Mouse (Mus musculus): Measurements from ENCODE around the gene Reep6. TPM values are rescaled to one million over a fixed set of nuclear protein-coding genes. Genes with fewer than 3 reads are reported as not detected.
A peak's percentile ranks its signal among the peaks of the same experiment; 100 is the strongest.

The Reep6 gene
- 10 to 100 TPM; 10.6 to 11.5 TPM for total RNA-seq (2021)

- intact Hi-C loops (cut with DNase I), result no loop called here
- peak; percentile 92 to 94 for DNase-seq (ENCODE audit: low spot score in 2 of 2)
These were observed at the start of gene Reep6, which contains the start of gene Pcsk4 for GRCm38 (mm10) chr10:80329273-80330081. Gene Reep6, plus strand, starts transcription at chr10:80329953. Gene Pcsk4, minus strand, starts transcription at chr10:80329498.

DNA sequence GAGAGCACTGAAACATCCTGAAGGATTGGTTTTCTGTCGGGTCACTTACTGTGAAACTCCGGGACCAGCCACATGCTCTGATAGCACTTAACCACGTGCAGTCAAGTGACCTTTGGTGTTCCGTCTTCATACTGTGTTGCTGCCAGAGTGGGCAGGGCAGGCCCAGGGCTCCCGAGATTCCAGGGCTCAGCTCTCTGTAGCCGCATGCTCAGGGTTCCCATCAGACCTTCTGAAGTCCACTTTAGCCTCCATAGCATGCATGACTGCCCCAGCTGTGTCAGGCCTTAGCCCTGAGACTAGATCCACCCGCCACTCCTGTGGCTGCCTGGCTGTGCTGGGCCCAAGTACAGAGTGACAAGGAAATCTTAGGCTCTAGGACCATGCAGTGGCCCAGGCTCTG lies 48.4 kb upstream of the Reep6 start:
- intact Hi-C loops (cut with DNase I), result no loop called here
- DNase-seq (ENCODE audit: low spot score in 2 of 2), result no peak

- DNase-seq (ENCODE audit: low spot score in 2 of 2), result no peak
- intact Hi-C loops (cut with DNase I), result no loop called here
These were observed 47.8 kb upstream of the Reep6 start for GRCm38 (mm10) chr10:80281921-80282371.

DNA sequence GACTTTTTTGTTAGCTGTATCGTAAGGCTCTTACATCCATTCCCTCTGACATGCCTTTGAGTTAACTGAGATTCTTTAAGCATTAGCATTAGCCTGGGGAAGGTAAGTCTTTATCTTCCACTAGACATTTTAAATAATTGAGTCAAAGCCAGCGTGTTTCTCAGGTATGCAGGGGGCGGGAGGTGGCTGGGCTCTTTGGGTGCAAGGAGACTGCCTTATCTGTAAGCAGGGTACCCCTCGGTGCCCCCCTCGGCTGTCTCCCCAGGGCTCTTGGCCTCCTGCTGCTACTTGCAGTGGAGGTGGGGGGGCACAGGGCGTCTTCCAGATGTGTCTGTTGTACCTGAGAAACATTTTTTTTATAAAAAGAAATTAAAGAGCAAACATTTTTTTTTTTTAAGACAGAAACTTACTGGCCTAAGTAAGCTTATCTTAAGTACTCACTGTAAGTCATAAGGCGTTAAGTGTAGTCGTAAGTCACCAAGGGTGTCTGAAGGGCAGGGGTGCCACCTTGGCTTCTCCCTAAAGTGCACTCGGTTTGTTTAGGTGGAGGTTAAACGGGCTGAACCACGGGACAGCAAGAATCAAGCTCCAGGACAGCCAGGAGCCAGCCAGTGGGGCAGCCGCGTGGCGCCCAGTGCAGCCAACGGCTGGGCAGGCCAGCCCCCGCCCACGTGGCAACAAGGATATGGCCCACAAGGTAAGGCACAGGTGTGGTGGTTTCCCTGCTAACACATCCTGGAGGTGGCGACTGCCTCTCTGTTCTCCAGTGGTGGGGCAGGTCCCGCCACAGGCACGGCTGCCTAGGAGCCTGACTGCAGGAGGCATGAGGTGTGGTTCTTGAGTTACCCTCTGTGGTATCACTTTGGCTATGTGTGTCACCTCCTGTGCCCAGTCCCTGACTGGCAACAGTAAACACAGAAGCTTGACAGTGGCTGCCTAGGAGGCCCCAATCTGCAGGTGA lies 47.0 kb upstream of the Reep6 start:
- intact Hi-C loops (cut with DNase I), result no loop called here
- DNase-seq (ENCODE audit: low spot score in 2 of 2), result no peak

- intact Hi-C loops (cut with DNase I), result no loop called here
- no peak for DNase-seq (ENCODE audit: low spot score in 2 of 2)
These were observed 44.3 kb upstream of the Reep6 start for GRCm38 (mm10) chr10:80285222-80286070.

DNA sequence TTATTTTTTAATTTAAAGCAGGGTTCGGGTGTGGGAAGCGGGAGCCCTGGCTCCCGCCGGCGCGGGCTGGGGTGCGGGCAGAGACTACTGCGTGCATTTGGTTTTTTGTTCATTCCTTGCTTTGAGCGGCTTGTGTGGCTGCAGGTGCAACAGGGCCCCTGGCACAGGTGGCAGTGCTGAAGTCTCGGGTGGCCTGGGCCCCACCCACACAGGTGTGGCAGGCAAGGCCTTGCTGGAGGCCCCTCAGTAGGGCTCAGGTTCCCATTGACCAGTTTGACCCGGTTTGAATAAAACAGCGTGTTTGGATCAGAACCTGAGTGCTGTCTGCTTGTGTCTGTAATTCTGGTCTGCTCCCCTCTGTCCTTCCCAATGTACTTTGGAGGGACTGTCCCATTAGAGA lies 41.7 kb upstream of the Reep6 start:
- DNase-seq (ENCODE audit: low spot score in 2 of 2), result no peak

DNA sequence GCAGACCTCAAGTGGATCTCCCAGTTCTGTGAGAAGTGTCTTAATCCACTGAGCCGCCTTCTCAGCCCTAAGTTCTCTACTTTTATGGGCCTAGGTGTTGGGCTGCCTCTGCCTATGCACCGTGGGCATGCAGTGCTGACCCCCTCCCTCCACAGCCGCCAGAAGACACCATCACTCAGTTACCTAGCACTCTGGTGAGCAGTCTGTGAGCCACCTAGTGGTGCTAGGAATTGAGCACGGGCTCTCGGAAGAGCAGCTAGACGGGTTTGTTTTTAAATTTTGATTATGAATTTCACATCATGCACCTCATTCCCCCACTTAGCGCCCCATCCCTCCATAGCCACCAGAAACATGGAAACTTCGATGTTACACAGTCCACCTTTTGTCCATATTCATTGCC lies 41.1 kb upstream of the Reep6 start:
- no peak for DNase-seq (ENCODE audit: low spot score in 2 of 2)
- intact Hi-C loops (cut with DNase I), result no loop called here

More for the DNA sequence above, 41.7 kb upstream of the Reep6 start:
- intact Hi-C loops (cut with DNase I), result no loop called here

DNA sequence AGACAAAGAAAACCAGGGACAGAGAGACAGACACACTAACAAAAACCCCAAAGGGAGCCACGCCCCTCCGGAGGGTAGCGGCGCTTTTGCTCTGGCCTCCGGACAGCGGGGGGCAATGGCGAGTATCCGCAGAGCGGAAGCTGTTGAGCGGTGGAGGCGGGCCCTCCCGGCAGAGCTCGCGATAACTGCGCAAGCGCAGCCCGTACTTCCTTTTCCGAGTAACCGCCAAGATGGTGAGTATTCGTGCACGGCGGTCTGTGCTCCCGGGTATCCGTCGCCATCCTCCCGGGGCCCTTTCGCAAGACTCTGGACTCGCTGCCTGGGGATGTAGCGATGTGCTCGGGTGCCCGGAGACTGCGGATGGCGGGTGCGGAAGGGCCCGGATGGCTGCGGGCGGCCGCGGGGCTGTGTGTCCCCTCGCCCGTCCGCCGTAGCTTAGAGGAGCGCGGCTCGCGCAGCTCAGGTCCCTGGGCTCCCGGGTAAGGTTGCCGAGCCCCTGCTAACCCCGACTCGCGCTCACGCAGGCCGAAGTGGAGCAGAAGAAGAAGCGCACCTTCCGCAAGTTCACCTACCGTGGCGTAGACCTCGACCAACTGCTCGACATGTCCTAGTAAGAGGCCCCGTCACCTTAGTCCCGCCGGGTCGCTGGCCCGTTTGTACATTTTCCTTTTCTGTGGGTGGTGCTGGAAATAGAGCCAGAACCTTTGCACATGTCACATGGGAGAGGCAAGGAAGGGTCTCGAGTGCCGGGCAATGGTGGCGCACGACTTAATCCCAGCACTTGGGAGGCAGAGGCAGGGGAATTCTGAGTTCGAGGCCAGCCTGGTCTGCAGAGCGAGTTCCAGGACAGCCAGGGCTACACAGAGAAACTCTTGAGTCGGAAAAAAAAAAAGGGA lies 37.3 kb upstream of the Reep6 start, which contains the start of gene Rps15:
Gene Rps15, plus strand, starts transcription at position 203 of the 896 bp plus-strand sequence.
- peak; percentile 92 for DNase-seq (ENCODE audit: low spot score in 2 of 2)
- intact Hi-C loops (cut with DNase I), result no loop called here

GRCm38 (mm10) chr10:80293325-80293724 lies 36.4 kb upstream of the Reep6 start:
- intact Hi-C loops (cut with DNase I), result no loop called here
- DNase-seq (ENCODE audit: low spot score in 2 of 2), result no peak

GRCm38 (mm10) chr10:80294311-80294710 lies 35.4 kb upstream of the Reep6 start:
- no peak for DNase-seq (ENCODE audit: low spot score in 2 of 2)
- intact Hi-C loops (cut with DNase I), result no loop called here

DNA sequence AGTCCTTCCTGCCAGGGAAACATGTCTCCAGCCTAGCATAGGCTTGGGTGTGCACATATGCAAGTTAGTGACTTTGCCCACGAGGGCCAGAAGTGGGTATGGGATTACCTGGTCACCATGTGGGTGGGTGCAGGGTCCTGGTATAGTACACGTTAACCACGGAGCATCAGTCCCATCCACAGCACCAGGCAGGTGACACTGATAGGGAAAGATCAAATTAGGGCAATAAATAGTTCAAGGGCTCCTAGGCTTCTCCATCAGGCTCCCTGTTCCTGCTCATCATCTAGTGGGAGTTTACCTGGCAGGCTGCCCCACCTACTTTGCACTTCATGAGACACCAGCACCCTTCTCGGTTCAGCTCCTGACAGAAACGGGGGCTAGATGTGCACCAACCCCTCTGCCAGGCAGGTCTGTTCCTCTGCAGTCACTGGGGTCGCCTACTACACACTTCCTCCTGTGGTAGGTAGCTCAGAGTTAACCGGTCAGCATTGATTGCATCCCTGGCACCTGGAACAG lies 34.9 kb upstream of the Reep6 start:
- DNase-seq (ENCODE audit: low spot score in 2 of 2), result no peak
- intact Hi-C loops (cut with DNase I), result no loop called here

- intact Hi-C loops (cut with DNase I), result no loop called here
- peak; percentile 81 for DNase-seq (ENCODE audit: low spot score in 2 of 2)
These were observed 33.9 kb upstream of the Reep6 start, which contains the start of gene Apc2 for GRCm38 (mm10) chr10:80295618-80296425. Gene Apc2, plus strand, starts transcription at chr10:80295977.

GRCm38 (mm10) chr10:80296824-80297223 lies 32.9 kb upstream of the Reep6 start:
- intact Hi-C loops (cut with DNase I), result no loop called here
- DNase-seq (ENCODE audit: low spot score in 2 of 2), result peak in 1 of 2 experiments; percentile 14

DNA sequence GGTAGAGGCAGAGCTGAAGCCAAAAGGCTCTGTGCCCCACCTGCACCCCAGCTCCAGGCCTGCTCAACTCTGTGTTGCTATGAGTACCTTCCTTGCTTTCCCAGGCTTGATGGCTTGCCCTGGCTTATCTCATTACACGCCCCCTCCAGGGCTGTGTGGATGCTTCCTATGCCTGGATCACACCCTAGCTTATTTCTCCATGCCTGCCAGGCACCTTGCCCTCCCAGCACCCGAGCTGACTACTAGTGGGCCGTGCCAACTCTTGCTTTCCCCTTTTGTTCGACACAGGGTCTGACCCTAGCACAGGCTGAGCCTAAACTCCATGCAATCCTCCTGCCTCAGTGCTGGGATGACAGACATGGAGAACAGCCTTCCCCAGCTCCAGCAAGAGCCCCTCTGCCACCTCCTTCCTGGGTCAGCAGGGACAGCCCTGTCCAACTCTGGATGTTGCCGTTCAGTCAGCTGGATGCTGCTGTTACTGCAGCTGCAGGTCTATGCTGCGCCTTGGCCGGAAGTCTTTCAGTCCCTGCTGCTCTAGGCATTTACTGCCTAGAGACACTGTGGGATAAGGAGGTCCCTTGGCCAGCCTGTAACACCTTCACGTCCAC lies 32.1 kb upstream of the Reep6 start:
- intact Hi-C loops (cut with DNase I), result no loop called here
- no peak for DNase-seq (ENCODE audit: low spot score in 2 of 2)

GRCm38 (mm10) chr10:80298571-80299281 lies 31.0 kb upstream of the Reep6 start:
- intact Hi-C loops (cut with DNase I), result no loop called here
- DNase-seq (ENCODE audit: low spot score in 2 of 2), result peak; percentile 90 to 93

- intact Hi-C loops (cut with DNase I), result no loop called here
These were observed 30.5 kb upstream of the Reep6 start for GRCm38 (mm10) chr10:80299301-80299700.

More at GRCm38 (mm10) chr10:80299301-80299700, 30.5 kb upstream of the Reep6 start:
- no peak for DNase-seq (ENCODE audit: low spot score in 2 of 2)
